Mouse (Mus musculus): ENCODE results near the gene Zcchc8.

Gene Zcchc8

GRCm38 (mm10) chr5:123683377-123684220 is 37.3 kb downstream of the Zcchc8 start:
- peak; percentile 80 for DNase-seq

DNA sequence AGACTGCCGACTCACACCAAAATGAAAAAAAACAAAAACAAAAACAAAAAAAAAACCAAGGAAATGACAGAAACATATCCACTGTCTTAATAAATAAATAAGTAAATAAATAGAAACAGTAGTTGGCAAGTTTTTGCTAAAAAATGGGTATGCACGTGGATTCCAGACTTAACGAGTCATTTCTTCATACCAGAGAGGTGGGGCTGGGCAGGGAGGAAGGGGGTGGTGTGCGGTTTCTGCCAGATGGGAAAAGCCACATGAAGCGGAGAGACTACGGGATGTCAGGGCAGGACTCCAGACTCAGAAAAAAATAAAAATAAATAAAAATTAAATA is 37.9 kb downstream of the Zcchc8 start:
- DNase-seq = peak; percentile 82

DNA sequence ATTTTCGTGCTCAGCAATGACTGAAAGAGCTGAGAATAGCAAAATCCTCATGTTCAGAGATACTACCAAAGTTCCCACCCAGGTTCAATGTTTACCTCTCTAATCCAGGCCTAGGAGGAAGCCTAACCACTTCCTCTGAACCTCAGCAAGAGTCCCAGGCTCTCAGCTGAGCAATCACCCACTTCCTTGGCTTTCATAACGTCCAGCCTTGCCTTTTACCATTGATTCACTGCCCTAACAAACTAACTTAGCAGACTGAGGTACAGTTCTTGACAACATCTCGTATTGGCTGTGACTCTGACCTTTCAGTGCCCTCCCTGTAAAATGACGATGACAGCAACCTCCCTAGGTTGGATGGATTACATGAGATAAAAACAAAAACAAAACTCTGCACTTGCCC is 38.5 kb downstream of the Zcchc8 start:
- DNase-seq = peak; percentile 24

DNA sequence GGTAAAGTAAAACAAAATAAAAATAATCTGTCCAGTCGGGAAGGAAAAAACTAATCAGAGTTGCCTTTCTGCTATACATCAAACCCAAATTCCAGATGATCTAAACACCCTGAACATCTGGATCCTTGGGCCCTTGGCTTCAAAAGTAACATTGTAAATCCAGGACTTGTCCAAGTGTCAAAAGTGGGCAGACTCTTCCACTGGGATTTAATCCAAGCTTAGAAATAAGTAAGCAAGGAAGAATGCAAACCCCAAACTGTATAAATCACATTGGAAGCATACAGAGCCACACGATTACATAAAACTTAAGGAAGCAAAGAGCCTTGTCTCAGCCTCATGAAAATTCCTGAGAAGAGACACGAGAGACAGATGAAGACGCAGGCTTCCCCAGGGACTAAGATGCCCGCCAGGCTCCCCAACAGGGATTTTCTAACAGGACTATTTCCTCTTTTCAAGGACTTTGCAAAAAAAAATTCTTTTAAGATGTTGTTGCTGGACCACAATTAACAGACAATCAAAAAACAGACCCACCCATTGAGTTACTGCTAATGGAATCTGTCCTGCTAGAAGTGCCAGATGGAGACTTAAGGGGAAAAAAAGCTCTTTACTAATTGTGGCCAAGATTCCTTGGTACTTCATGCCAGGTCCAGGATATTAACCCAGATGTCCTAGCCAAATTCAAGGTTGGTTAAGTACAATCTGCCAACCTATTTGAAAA is 41.2 kb downstream of the Zcchc8 start:
- peak; percentile 83 for DNase-seq

- peak; percentile 43 for DNase-seq
Observed at GRCm38 (mm10) chr5:123679106-123679505, 41.8 kb downstream of the Zcchc8 start.

DNA sequence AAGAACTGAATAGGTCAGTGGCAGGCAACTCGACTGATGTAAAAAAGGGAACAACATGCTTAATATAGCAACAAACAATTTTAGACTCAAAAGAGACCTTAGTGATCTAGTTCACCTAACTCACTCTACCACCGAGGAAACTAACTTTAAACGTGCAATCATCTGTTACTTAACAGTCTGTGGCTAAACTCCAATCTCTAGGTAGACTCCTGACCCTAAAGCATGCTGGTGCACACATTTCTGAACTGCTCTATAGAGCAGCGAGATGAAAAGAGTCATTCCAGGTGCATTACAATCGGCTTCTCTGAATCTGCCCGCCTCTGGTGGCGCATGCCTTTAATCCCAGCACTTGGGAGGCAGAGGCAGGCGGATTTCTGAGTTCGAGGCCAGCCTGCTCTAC is 45.2 kb downstream of the Zcchc8 start:
- DNase-seq = no peak

DNA sequence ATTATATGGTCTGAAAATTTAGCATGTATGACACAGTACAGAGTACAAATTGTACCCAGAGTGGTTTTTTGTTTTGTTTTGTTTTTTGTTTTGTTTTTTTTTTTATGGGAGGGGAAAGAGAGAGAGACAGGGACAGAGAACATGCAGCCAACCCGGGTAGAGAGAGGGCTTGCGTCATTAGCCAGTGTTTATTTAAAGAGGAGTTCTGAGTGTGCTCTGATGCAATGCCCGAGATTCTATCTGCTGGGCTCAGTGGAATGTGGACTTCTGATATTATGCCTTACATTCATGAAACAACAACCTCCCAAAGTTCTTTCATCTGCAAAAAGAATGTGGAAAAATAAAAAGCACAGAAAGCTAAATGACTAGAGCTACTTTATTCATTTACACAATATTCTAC is 45.7 kb downstream of the Zcchc8 start:
- no peak for DNase-seq

- no peak for DNase-seq
Observed at GRCm38 (mm10) chr5:123671473-123671820, 49.5 kb downstream of the Zcchc8 start.

GRCm38 (mm10) chr5:123670800-123671472 is 50.0 kb downstream of the Zcchc8 start:
- no peak for DNase-seq

DNA sequence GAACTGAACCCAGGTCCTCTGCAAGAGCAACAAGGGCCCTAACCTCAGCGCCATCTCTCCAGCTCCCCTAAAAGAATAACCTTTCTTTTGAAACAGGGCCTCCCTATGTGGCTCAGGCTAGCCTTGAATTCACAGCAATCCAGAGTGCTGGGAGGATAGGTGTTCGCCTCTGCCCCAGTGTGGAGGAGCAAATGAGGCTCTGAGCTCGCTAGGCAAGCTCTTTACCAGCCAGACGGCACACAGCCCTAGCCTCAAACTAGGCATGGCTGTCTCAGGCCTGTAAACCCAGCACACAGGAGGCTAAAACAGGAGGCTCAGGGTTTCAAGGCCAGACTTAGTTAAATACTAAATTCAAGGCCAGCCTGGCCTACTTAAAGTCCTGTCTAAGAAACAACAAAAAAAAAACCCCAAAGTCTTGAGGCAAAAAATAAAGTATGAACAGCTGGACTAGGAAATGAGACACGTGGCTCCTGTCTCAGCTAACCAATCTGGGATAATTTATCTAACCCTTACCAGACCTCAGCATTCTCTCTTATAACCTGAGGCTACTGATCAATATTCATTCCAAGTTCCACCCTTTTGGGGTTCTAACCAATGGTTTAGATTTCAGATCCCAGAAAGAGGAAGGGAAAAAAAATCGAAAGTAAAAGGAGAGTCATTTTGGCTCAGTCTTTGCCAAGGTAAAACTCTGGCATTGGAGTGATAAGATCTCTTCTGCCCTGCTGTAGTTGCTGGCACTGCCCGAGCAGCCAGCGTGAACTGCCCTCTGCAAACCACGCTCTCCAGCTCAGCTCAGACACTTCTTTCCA is 50.7 kb downstream of the Zcchc8 start:
- no peak for DNase-seq

GRCm38 (mm10) chr5:123667915-123668314 is 53.0 kb downstream of the Zcchc8 start:
- DNase-seq = no peak

GRCm38 (mm10) chr5:123665956-123666355 is 54.9 kb downstream of the Zcchc8 start:
- DNase-seq = no peak

GRCm38 (mm10) chr5:123664329-123664728 is 56.6 kb downstream of the Zcchc8 start:
- DNase-seq = no peak

GRCm38 (mm10) chr5:123662059-123662458 is 58.8 kb downstream of the Zcchc8 start:
- no peak for DNase-seq

DNA sequence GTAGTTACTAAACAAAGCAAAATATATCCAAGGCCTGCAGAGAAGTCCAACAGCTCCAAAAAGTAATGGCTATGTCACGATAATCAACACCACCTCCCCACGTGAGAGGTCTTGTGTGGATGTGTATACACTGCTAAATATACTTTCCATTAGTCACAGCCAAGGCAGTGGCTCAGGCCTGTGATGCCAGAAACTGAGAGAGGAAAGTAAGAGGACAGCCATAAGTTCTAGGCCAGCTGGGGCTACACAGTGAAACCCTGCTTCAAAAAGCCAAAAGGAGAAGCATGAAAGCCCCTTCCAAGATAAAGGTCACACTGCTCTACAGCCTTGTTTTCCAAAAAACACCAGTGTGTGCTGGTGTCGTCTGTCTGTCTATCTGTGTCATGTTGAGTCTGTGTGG is 59.3 kb downstream of the Zcchc8 start:
- no peak for DNase-seq

GRCm38 (mm10) chr5:123657651-123658050 is 63.2 kb downstream of the Zcchc8 start:
- no peak for DNase-seq

DNA sequence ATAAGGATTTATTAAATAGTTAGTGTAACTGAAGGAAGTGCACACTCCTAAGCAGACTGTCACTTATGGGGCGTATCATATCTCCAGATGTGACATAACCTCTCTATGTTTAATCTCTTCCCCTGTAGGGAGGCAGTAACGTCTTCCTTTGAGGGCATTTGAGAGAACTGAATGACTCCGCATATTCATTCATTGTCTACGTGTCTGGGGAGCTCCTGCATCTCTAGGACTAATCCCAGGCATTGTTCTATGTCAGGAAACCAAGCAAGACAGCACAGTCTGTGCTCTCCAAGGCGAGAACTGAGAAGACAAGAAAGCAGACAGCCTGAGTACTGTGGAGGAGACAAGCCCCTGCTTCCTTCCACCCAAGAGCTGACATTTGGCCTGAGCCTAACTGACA is 66.0 kb downstream of the Zcchc8 start:
- DNase-seq = no peak

DNA sequence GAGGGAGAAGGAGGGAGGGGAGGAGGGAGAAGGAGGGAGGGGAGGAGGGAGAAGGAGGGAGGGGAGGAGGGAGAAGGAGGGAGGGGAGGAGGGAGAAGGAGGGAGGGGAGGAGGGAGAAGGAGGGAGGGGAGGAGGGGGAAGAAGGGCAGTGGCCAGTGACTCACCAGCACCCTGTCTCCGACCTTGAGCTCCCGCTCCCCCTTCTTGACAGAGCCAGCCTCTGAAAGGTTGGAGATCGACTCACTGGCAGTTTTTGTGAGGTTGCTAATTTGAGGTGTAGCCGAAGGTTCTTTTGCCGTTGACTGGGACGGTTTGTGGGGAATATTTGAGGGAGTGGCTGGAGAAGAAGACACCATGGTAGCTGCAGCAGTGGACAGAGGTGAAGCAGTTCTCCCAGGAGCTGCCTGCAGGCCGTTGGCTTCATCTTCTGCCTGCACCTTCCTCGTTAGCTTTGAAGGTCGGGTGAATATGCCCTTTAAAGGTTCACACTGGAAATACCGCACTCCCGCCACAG is 67.6 kb downstream of the Zcchc8 start:
- DNase-seq = no peak

DNA sequence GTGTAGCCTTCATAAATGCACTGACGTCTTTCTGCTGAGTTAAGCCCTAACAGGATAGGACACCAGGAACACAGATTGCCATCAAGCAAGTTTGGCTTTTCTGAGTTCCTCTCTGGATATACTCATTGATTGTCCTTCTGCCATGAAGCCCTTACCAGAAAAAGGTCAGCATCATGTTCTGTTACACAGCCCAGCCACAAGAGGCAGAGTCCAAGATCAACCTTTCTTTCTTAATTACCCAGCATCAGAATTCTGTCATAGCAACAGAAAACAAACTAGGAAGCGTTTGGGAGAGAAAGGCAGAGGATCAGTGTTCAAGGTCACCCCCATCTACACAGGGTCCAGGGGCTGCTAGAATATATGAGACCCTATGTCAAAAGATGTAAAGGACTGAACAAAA is 70.1 kb downstream of the Zcchc8 start:
- no peak for DNase-seq
